Mouse (Mus musculus) forebrain, embryonic 10.5 days (tissue): ENCODE data around the gene Ltf. TPM values are rescaled to one million over a fixed set of nuclear protein-coding genes. Genes with fewer than 3 reads are reported as not detected.

Experiments
- DNase-seq: peaks from one replicate; pipeline ENCODE4 v3.0.0-alpha.2; 2017; ENCODE audit warnings: low spot score; ENCODE audit errors: extremely low spot score
- H3K27ac ChIP-seq: fragments of 300-500 bp; sonication (generic); 2 replicates; pipeline ENCODE4 v1.5.1; 2016; ENCODE audit warnings: mild to moderate bottlenecking
- H3K27me3 ChIP-seq: fragments of 300-500 bp; sonication (generic); 2 replicates; pipeline ENCODE4 v1.6.1; 2016; ENCODE audit warnings: mild to moderate bottlenecking; ENCODE audit not compliant: poor library complexity, severe bottlenecking
- H3K36me3 ChIP-seq: fragments of 300-500 bp; sonication (generic); replicated peaks from 2 replicates; pipeline ENCODE4 v1.6.1; 2016; ENCODE audit warnings: mild to moderate bottlenecking, moderate library complexity
- H3K4me1 ChIP-seq: fragments of 300-500 bp; sonication (generic); 2 replicates; pipeline ENCODE4 v1.6.1; 2016
- H3K4me3 ChIP-seq: fragments of 300-500 bp; sonication (generic); 2 replicates; pipeline ENCODE4 v1.5.1; 2016; ENCODE audit warnings: mild to moderate bottlenecking, moderate library complexity
- H3K9me3 ChIP-seq: fragments of 300-500 bp; sonication (generic); 2 replicates; pipeline ENCODE4 v1.6.1; 2016; ENCODE audit warnings: mild to moderate bottlenecking, moderate library complexity
- WGBS: fragments of 180-500 bp; shearing (Covaris S2); methylation state at CpG from one replicate; pipeline ENCODE4 v1.1.7; 2016; 5-methylcytosine and 5-hydroxymethylcytosine counted together
- polyA plus RNA-seq: library from polyadenylated mRNA; unstranded; fragments of >200 nt; fragmentation: Nextera tagmentation; extraction: Ambion mirVana; gene quantifications from 2 replicates; pipeline ENCODE4 v1.2.1, GENCODE M21; 2016

The Ltf gene
- polyA plus RNA-seq, 1 experiment from 2014 or later = not detected

GRCm38 (mm10) chr9:111072971-111073370 lies 53.9 kb downstream of the Ltf start:
- H3K27ac ChIP-seq = no peak overlapping the region
- no peak overlapping the region for H3K4me3 ChIP-seq
- H3K9me3 ChIP-seq = peaks cover 12% of the 10 kb centered on the region
- peaks cover 5% of the 10 kb centered on the region; the same call in 1 of the 2 replicates for H3K4me1 ChIP-seq
- 80% methylated on average over 4 of the region's 4 CpGs for WGBS
- DNase-seq = no peak
- no peaks in the 10 kb centered on the region for H3K27me3 ChIP-seq
- no peaks in the 10 kb centered on the region for H3K36me3 ChIP-seq

GRCm38 (mm10) chr9:111077745-111078144 lies 58.7 kb downstream of the Ltf start:
- WGBS = 62% methylated on average over 5 of the region's 5 CpGs
- H3K36me3 ChIP-seq = no peaks in the 10 kb centered on the region
- no peaks in the 10 kb centered on the region for H3K4me1 ChIP-seq
- H3K4me3 ChIP-seq = no peak overlapping the region
- DNase-seq = no peak
- H3K9me3 ChIP-seq = peaks cover 12% of the 10 kb centered on the region
- H3K27me3 ChIP-seq = no peaks in the 10 kb centered on the region
- H3K27ac ChIP-seq = no peak overlapping the region

GRCm38 (mm10) chr9:111080801-111081200 lies 61.7 kb downstream of the Ltf start:
- Histone ChIP-seq H3K36me3 (no peaks in the 10 kb centered on the region), H3K9me3 (peaks cover 6% of the 10 kb centered on the region; the same call in 1 of the 2 replicates), H3K27ac (no peak overlapping the region), H3K27me3 (no peaks in the 10 kb centered on the region), H3K4me1 (no peaks in the 10 kb centered on the region), H3K4me3 (no peak overlapping the region)
- 91% methylated on average over 8 of the region's 8 CpGs for WGBS
- DNase-seq = no peak

GRCm38 (mm10) chr9:111081765-111082164 lies 62.7 kb downstream of the Ltf start:
- Histone ChIP-seq H3K36me3 (no peaks in the 10 kb centered on the region), H3K4me1 (no peaks in the 10 kb centered on the region), H3K4me3 (no peak overlapping the region), H3K27me3 (no peaks in the 10 kb centered on the region), H3K27ac (no peak overlapping the region), H3K9me3 (peaks cover 6% of the 10 kb centered on the region; the same call in 1 of the 2 replicates)
- DNase-seq = no peak
- WGBS = 85% methylated on average over 5 of the region's 5 CpGs

GRCm38 (mm10) chr9:111085329-111085728 lies 66.3 kb downstream of the Ltf start:
- Histone ChIP-seq H3K27me3 (peaks cover 9% of the 10 kb centered on the region), H3K4me3 (no peak overlapping the region), H3K4me1 (peaks cover 26% of the 10 kb centered on the region), H3K27ac (no peak overlapping the region), H3K36me3 (no peaks in the 10 kb centered on the region), H3K9me3 (no peaks in the 10 kb centered on the region)
- DNase-seq = no peak
- 67% methylated on average over 4 of the region's 4 CpGs for WGBS

GRCm38 (mm10) chr9:111086137-111086536 lies 67.1 kb downstream of the Ltf start:
- no peak for DNase-seq
- H3K4me1 ChIP-seq = peaks cover 26% of the 10 kb centered on the region
- H3K27ac ChIP-seq = no peak overlapping the region
- WGBS = 80% methylated on average over 6 of the region's 6 CpGs
- H3K4me3 ChIP-seq = no peak overlapping the region
- H3K36me3 ChIP-seq = no peaks in the 10 kb centered on the region
- no peaks in the 10 kb centered on the region for H3K9me3 ChIP-seq
- peaks cover 9% of the 10 kb centered on the region for H3K27me3 ChIP-seq

- 29% methylated on average over 3 of the region's 3 CpGs for WGBS
These were observed 68.0 kb downstream of the Ltf start for GRCm38 (mm10) chr9:111086995-111087606.

GRCm38 (mm10) chr9:111087960-111088359 lies 68.9 kb downstream of the Ltf start:
- H3K27me3 ChIP-seq = peaks cover 9% of the 10 kb centered on the region
- H3K27ac ChIP-seq = no peak overlapping the region
- no peak for DNase-seq
- no peaks in the 10 kb centered on the region for H3K36me3 ChIP-seq
- no peaks in the 10 kb centered on the region for H3K9me3 ChIP-seq
- no peak overlapping the region for H3K4me3 ChIP-seq
- 7% methylated on average over 5 of the region's 5 CpGs for WGBS
- H3K4me1 ChIP-seq = peaks cover 26% of the 10 kb centered on the region

More at GRCm38 (mm10) chr9:111086995-111087606, 68.0 kb downstream of the Ltf start:
- DNase-seq = no peak
- H3K4me1 ChIP-seq = peaks cover 26% of the 10 kb centered on the region
- no peaks in the 10 kb centered on the region for H3K9me3 ChIP-seq
- peaks cover 9% of the 10 kb centered on the region for H3K27me3 ChIP-seq
- H3K36me3 ChIP-seq = no peaks in the 10 kb centered on the region
- no peak overlapping the region for H3K27ac ChIP-seq
- no peak overlapping the region for H3K4me3 ChIP-seq

GRCm38 (mm10) chr9:111088886-111089285 lies 69.8 kb downstream of the Ltf start:
- H3K27me3 ChIP-seq = peaks cover 9% of the 10 kb centered on the region
- H3K36me3 ChIP-seq = no peaks in the 10 kb centered on the region
- 0 out of 2 replicates have a peak overlapping the region, but pooled peaks have one; percentile 53 for H3K27ac ChIP-seq
- peaks cover 26% of the 10 kb centered on the region for H3K4me1 ChIP-seq
- DNase-seq = no peak
- H3K9me3 ChIP-seq = no peaks in the 10 kb centered on the region
- no peak overlapping the region for H3K4me3 ChIP-seq
- WGBS = 42% methylated on average over 7 of the region's 7 CpGs

Other genes starting within 250 kb of the Ltf start
- gene Prss42, start 221.1 kb upstream of the Ltf start, polyA plus RNA-seq = not detected in 2 replicates
- not detected in 2 replicates for gene Prss44, start 205.3 kb upstream of the Ltf start, polyA plus RNA-seq
- gene Prss43, start 192.6 kb upstream of the Ltf start, polyA plus RNA-seq = not detected in 2 replicates
- not detected in 2 replicates for gene Prss45, start 184.7 kb upstream of the Ltf start, polyA plus RNA-seq
- gene Prss46, start 174.8 kb upstream of the Ltf start, polyA plus RNA-seq = not detected in 2 replicates
- 0.76 and 1.1 TPM in 2 replicates for gene Prss50, start 161.3 kb upstream of the Ltf start, polyA plus RNA-seq
- gene Als2cl, start 139.4 kb upstream of the Ltf start, polyA plus RNA-seq = 0.90 and 0.97 TPM in 2 replicates
- gene Tmie, start 139.2 kb upstream of the Ltf start, polyA plus RNA-seq = 0.14 and 0.26 TPM in 2 replicates
- gene Fam240a, start 102.4 kb upstream of the Ltf start, polyA plus RNA-seq = not detected in 2 replicates
- gene Tdgf1, start 73.1 kb upstream of the Ltf start, polyA plus RNA-seq = 0.34 and 0.61 TPM in 2 replicates
- 0.09 TPM in 1 of 2 replicates, not detected in the other for gene Lrrc2, start 67.7 kb upstream of the Ltf start, polyA plus RNA-seq
- 0.27 TPM in 1 of 2 replicates, not detected in the other for gene Rtp3, start 28.7 kb upstream of the Ltf start, polyA plus RNA-seq
- gene Ccrl2, start 38.2 kb downstream of the Ltf start, polyA plus RNA-seq = 0.74 TPM in 2 replicates
- gene Lrrfip2, start 98.3 kb downstream of the Ltf start, polyA plus RNA-seq = 41.8 and 42.1 TPM in 2 replicates